Mouse (Mus musculus) induced T-regulatory cell, adult 2 months (primary cell): ENCODE measurements around the gene Rasgef1a.

Experiments used
- DNase-seq: peaks from one replicate; pipeline ENCODE4 v3.0.0-alpha.2; 2012; ENCODE audit warnings: low read depth

Gene Rasgef1a

GRCm38 (mm10) chr6:118072176-118072575 lies 60.9 kb downstream of the Rasgef1a start:
- no peak for DNase-seq

GRCm38 (mm10) chr6:118074151-118074550 lies 62.9 kb downstream of the Rasgef1a start:
- DNase-seq = no peak

GRCm38 (mm10) chr6:118076256-118076655 lies 65.0 kb downstream of the Rasgef1a start:
- DNase-seq = no peak

- DNase-seq = no peak
Measured at GRCm38 (mm10) chr6:118076748-118077147, 65.5 kb downstream of the Rasgef1a start.

- no peak for DNase-seq
Measured at GRCm38 (mm10) chr6:118077421-118077820, 66.2 kb downstream of the Rasgef1a start.

GRCm38 (mm10) chr6:118078751-118079150 lies 67.5 kb downstream of the Rasgef1a start:
- no peak for DNase-seq

GRCm38 (mm10) chr6:118079292-118079691 lies 68.1 kb downstream of the Rasgef1a start:
- no peak for DNase-seq

GRCm38 (mm10) chr6:118079762-118080465 lies 68.7 kb downstream of the Rasgef1a start:
- no peak for DNase-seq

- DNase-seq = no peak
Measured at GRCm38 (mm10) chr6:118080711-118081110, 69.5 kb downstream of the Rasgef1a start.

- no peak for DNase-seq
Measured at GRCm38 (mm10) chr6:118082384-118082783, 71.1 kb downstream of the Rasgef1a start.

GRCm38 (mm10) chr6:118083608-118084007 lies 72.4 kb downstream of the Rasgef1a start:
- DNase-seq = no peak

GRCm38 (mm10) chr6:118084596-118084995 lies 73.4 kb downstream of the Rasgef1a start:
- DNase-seq = no peak

- DNase-seq = peak; percentile 21
Measured at GRCm38 (mm10) chr6:118087955-118088354, 76.7 kb downstream of the Rasgef1a start.

- no peak for DNase-seq
Measured at GRCm38 (mm10) chr6:118088750-118089440, 77.7 kb downstream of the Rasgef1a start.

GRCm38 (mm10) chr6:118090827-118091226 lies 79.6 kb downstream of the Rasgef1a start:
- DNase-seq = no peak

GRCm38 (mm10) chr6:118097765-118098365 lies 86.6 kb downstream of the Rasgef1a start:
- no peak for DNase-seq

- DNase-seq = peak; percentile 37
Measured at GRCm38 (mm10) chr6:118099311-118099802, 88.1 kb downstream of the Rasgef1a start.

GRCm38 (mm10) chr6:118111810-118112209 lies 100.6 kb downstream of the Rasgef1a start:
- DNase-seq = no peak

- DNase-seq = no peak
Measured at GRCm38 (mm10) chr6:118122767-118123166, 111.5 kb downstream of the Rasgef1a start.

GRCm38 (mm10) chr6:118126577-118126976 lies 115.3 kb downstream of the Rasgef1a start:
- no peak for DNase-seq

- DNase-seq = no peak
Measured at GRCm38 (mm10) chr6:118127198-118127597, 116.0 kb downstream of the Rasgef1a start.

- no peak for DNase-seq
Measured at GRCm38 (mm10) chr6:118127827-118128487, 116.7 kb downstream of the Rasgef1a start.
